Mouse (Mus musculus) left cerebral cortex, adult 8-10 months (tissue): ENCODE data around the gene Gm20388. TPM values are rescaled to one million over a fixed set of nuclear protein-coding genes. Genes with fewer than 3 reads are reported as not detected.
"Not testable (repeated sequence)": the region's sequence is repeated elsewhere in the genome, so short reads cannot be mapped to it uniquely, and the experiment has no call there.

Experiments used
- DNase-seq, 2 experiments: peaks; one replicate each; pipeline ENCODE4 v3.0.0; 2022; ENCODE audit warnings: low spot score in 2 of 2
- total RNA-seq, 4 experiments: library from RNA; stranded (reverse); gene quantifications; 2 replicates each; pipeline ENCODE4 v1.2.4; 2022

Gm20388 gene
- total RNA-seq, 4 experiments from 2014 or later = 10.4 to 20.8 (median 16.4) TPM

GRCm38 (mm10) chr8:123004033-123004922 is 3093.6 kb downstream of the Gm20388 start:
- no peak for DNase-seq

- no peak for DNase-seq
Observed at GRCm38 (mm10) chr8:123005328-123005727, 3094.7 kb downstream of the Gm20388 start.

GRCm38 (mm10) chr8:123005805-123006204 is 3095.2 kb downstream of the Gm20388 start:
- DNase-seq = no peak

- no peak for DNase-seq
Observed at GRCm38 (mm10) chr8:123011321-123011720, 3100.7 kb downstream of the Gm20388 start.

- DNase-seq = no peak
Observed at GRCm38 (mm10) chr8:123014429-123014828, 3103.8 kb downstream of the Gm20388 start.

GRCm38 (mm10) chr8:123015074-123015473 is 3104.4 kb downstream of the Gm20388 start:
- no peak for DNase-seq

GRCm38 (mm10) chr8:123017143-123017542 is 3106.5 kb downstream of the Gm20388 start:
- no peak for DNase-seq

- DNase-seq = no peak
Observed at GRCm38 (mm10) chr8:123018484-123019164, 3108.0 kb downstream of the Gm20388 start.

GRCm38 (mm10) chr8:123020084-123020483 is 3109.4 kb downstream of the Gm20388 start:
- DNase-seq = no peak

- DNase-seq = no peak
Observed at GRCm38 (mm10) chr8:123020859-123021258, 3110.2 kb downstream of the Gm20388 start.

GRCm38 (mm10) chr8:123021259-123021658 is 3110.6 kb downstream of the Gm20388 start:
- no peak for DNase-seq

- no peak for DNase-seq
Observed at GRCm38 (mm10) chr8:123022727-123023126, 3112.1 kb downstream of the Gm20388 start.

- no peak for DNase-seq
Observed at GRCm38 (mm10) chr8:123024226-123024625, 3113.6 kb downstream of the Gm20388 start.

- no peak for DNase-seq
Observed at GRCm38 (mm10) chr8:123025951-123026351, 3115.3 kb downstream of the Gm20388 start.

- no peak for DNase-seq
Observed at GRCm38 (mm10) chr8:123027786-123028185, 3117.1 kb downstream of the Gm20388 start.

GRCm38 (mm10) chr8:123030091-123030490 is 3119.4 kb downstream of the Gm20388 start:
- DNase-seq = not testable (repeated sequence)

GRCm38 (mm10) chr8:123031321-123031978 is 3120.8 kb downstream of the Gm20388 start:
- DNase-seq = no peak

GRCm38 (mm10) chr8:123032730-123033129 is 3122.1 kb downstream of the Gm20388 start:
- no peak for DNase-seq

GRCm38 (mm10) chr8:123033431-123033830 is 3122.8 kb downstream of the Gm20388 start:
- no peak for DNase-seq

- DNase-seq = no peak
Observed at GRCm38 (mm10) chr8:123034171-123034570, 3123.5 kb downstream of the Gm20388 start.

- no peak for DNase-seq
Observed at GRCm38 (mm10) chr8:123036956-123037355, 3126.3 kb downstream of the Gm20388 start.

GRCm38 (mm10) chr8:123037487-123037886 is 3126.8 kb downstream of the Gm20388 start:
- no peak for DNase-seq
